Mouse (Mus musculus) CH12.LX (cell line): ENCODE measurements around the gene Gm27027. TPM values are rescaled to one million over a fixed set of nuclear protein-coding genes. Genes with fewer than 3 reads are reported as not detected.

ENCODE experiments used
- DNase-seq: peaks from one replicate; pipeline ENCODE4 v3.0.0-alpha.2; 2013; ENCODE audit errors: extremely low read depth
- H3K27ac ChIP-seq: 2 replicates; pipeline ENCODE4 v1.5.1; 2012; ENCODE audit warnings: low read depth, mild to moderate bottlenecking, control low read depth, moderate library complexity; ENCODE audit not compliant: insufficient read depth
- H3K27me3 ChIP-seq: replicated peaks from 2 replicates; pipeline ENCODE3; 2012; ENCODE audit warnings: inconsistent platforms
- H3K36me3 ChIP-seq, 2 experiments: replicated peaks in 1 of 2; 2 replicates each; pipeline versions ENCODE3 to v1.6.1; 2012; ENCODE audit warnings: inconsistent platforms in 1 of 2, low read length in 1 of 2, mild to moderate bottlenecking in 1 of 2, mixed read lengths in 1 of 2, moderate library complexity in 1 of 2; ENCODE audit not compliant: control insufficient read depth in 1 of 2, insufficient read depth in 1 of 2
- H3K4me1 ChIP-seq, 2 experiments: 2 replicates each; pipeline ENCODE4 v1.6.1; 2012; ENCODE audit warnings: inconsistent platforms in 1 of 2, moderate library complexity in 1 of 2; ENCODE audit not compliant: insufficient read depth in 2 of 2, control insufficient read depth in 1 of 2
- H3K4me2 ChIP-seq: 2 replicates; pipeline ENCODE4 v1.6.1; 2012; ENCODE audit warnings: low read depth, mild to moderate bottlenecking, control low read depth; ENCODE audit not compliant: poor library complexity, insufficient read depth, severe bottlenecking
- H3K4me3 ChIP-seq, 3 experiments: fragments of 150-350 bp in 1 of 3; sonication (generic) in 1 of 3; replicated peaks in 1 of 3; 2 replicates each; pipeline versions ENCODE3 to v1.5.1; 2011 to 2012; ENCODE audit warnings: low read depth in 2 of 3, low read length in 2 of 3, mild to moderate bottlenecking in 2 of 3, moderate library complexity in 2 of 3, control low read depth in 1 of 3, improper control_type of control experiment in 1 of 3, inconsistent platforms in 1 of 3, mixed read lengths in 1 of 3; ENCODE audit not compliant: poor library complexity in 1 of 3
- H3K79me2 ChIP-seq: replicated peaks from 2 replicates; pipeline ENCODE4 v1.6.1; 2012; ENCODE audit warnings: mild to moderate bottlenecking, moderate library complexity; ENCODE audit not compliant: control insufficient read depth, poor library complexity, insufficient read depth, severe bottlenecking; ENCODE audit errors: extremely low read depth
- H3K9ac ChIP-seq: 2 replicates; pipeline ENCODE4 v1.6.1; 2012; ENCODE audit warnings: low read depth, mild to moderate bottlenecking, control low read depth, moderate library complexity; ENCODE audit not compliant: insufficient read depth
- H3K9me3 ChIP-seq: replicated peaks from 2 replicates; pipeline ENCODE3; 2012; ENCODE audit warnings: low read length, inconsistent platforms, mixed read lengths
- BHLHE40 ChIP-seq: IDR thresholded peaks from 2 replicates; pipeline ENCODE4 v1.6.1; 2011; ENCODE audit warnings: mild to moderate bottlenecking, low read depth, low read length, improper control_type of control experiment
- CHD2 ChIP-seq: IDR thresholded peaks from 2 replicates; pipeline ENCODE4 v1.6.1; 2011; ENCODE audit warnings: low read length, improper control_type of control experiment
- E2F4 ChIP-seq: IDR thresholded peaks from 2 replicates; pipeline ENCODE4 v1.6.1; 2011; ENCODE audit warnings: low read depth, low read length, improper control_type of control experiment; ENCODE audit not compliant: insufficient replicate concordance
- ELF1 ChIP-seq: IDR thresholded peaks from 2 replicates; pipeline ENCODE4 v1.6.1; 2014; ENCODE audit warnings: low read depth, mild to moderate bottlenecking, inconsistent platforms, low read length, improper control_type of control experiment
- EP300 ChIP-seq: IDR thresholded peaks from 2 replicates; pipeline ENCODE4 v1.6.1; 2011; ENCODE audit warnings: low read length, improper control_type of control experiment
- ETS1 ChIP-seq: conservative IDR thresholded peaks from 2 replicates; pipeline ENCODE4 v1.6.1; 2012; ENCODE audit warnings: low read depth, mild to moderate bottlenecking, inconsistent platforms, low read length, improper control_type of control experiment, moderate library complexity
- GABPA ChIP-seq: IDR thresholded peaks from 2 replicates; pipeline ENCODE4 v1.6.1; 2012; ENCODE audit warnings: low read depth, low read length, improper control_type of control experiment, inconsistent platforms; ENCODE audit not compliant: insufficient replicate concordance
- HCFC1 ChIP-seq: IDR thresholded peaks from 2 replicates; pipeline ENCODE4 v1.6.1; 2012; ENCODE audit warnings: low read depth, mild to moderate bottlenecking, inconsistent platforms, low read length, improper control_type of control experiment
- IRF4 ChIP-seq: IDR thresholded peaks from 2 replicates; pipeline ENCODE4 v1.6.1; 2014; ENCODE audit warnings: low read depth, mild to moderate bottlenecking, inconsistent platforms, low read length, improper control_type of control experiment
- JUN ChIP-seq: IDR thresholded peaks from 2 replicates; pipeline ENCODE4 v1.6.1; 2011; ENCODE audit warnings: low read depth, mild to moderate bottlenecking, low read length, improper control_type of control experiment, moderate library complexity; ENCODE audit not compliant: insufficient read depth
- JUND ChIP-seq: conservative IDR thresholded peaks from 2 replicates; pipeline ENCODE4 v1.6.1; 2011; ENCODE audit warnings: low read depth, low read length, improper control_type of control experiment
- MAFK ChIP-seq: IDR thresholded peaks from 2 replicates; pipeline ENCODE4 v1.6.1; 2011; ENCODE audit warnings: low read length, improper control_type of control experiment; ENCODE audit not compliant: insufficient replicate concordance
- MEF2A ChIP-seq: IDR thresholded peaks from 2 replicates; pipeline ENCODE4 v1.6.1; 2014; ENCODE audit warnings: low read depth, mild to moderate bottlenecking, inconsistent platforms, low read length, improper control_type of control experiment, borderline replicate concordance
- MYC ChIP-seq: IDR thresholded peaks from 2 replicates; pipeline ENCODE4 v1.6.1; 2011; ENCODE audit warnings: low read depth, mild to moderate bottlenecking, improper control_type of control experiment, low read length
- NRF1 ChIP-seq: IDR thresholded peaks from 2 replicates; pipeline ENCODE4 v1.6.1; 2014; ENCODE audit warnings: low read depth, mild to moderate bottlenecking, inconsistent platforms, low read length, improper control_type of control experiment, moderate library complexity
- POLR2A ChIP-seq: IDR thresholded peaks from 2 replicates; pipeline ENCODE4 v1.6.1; 2011; ENCODE audit warnings: low read depth, mild to moderate bottlenecking, improper control_type of control experiment, low read length
- POLR2AphosphoS2 ChIP-seq: IDR thresholded peaks from 2 replicates; pipeline ENCODE4 v1.6.1; 2011; ENCODE audit warnings: low read depth, low read length, improper control_type of control experiment
- RAD21 ChIP-seq: IDR thresholded peaks from 2 replicates; pipeline ENCODE4 v1.6.1; 2011; ENCODE audit warnings: low read depth, mild to moderate bottlenecking, low read length, improper control_type of control experiment, moderate library complexity
- SIN3A ChIP-seq: IDR thresholded peaks from 2 replicates; pipeline ENCODE4 v1.6.1; 2012; ENCODE audit warnings: low read length, improper control_type of control experiment, inconsistent platforms
- TBP ChIP-seq: conservative IDR thresholded peaks from 2 replicates; pipeline ENCODE4 v1.6.1; 2011; ENCODE audit warnings: low read depth, low read length, improper control_type of control experiment
- TCF12 ChIP-seq: IDR thresholded peaks from 2 replicates; pipeline ENCODE4 v1.6.1; 2014; ENCODE audit warnings: low read depth, mild to moderate bottlenecking, inconsistent platforms, low read length, improper control_type of control experiment
- UBTF ChIP-seq: IDR thresholded peaks from 2 replicates; pipeline ENCODE4 v1.6.1; 2012; ENCODE audit warnings: low read depth, mild to moderate bottlenecking, inconsistent platforms, low read length, improper control_type of control experiment, moderate library complexity
- USF1 ChIP-seq: IDR thresholded peaks from 2 replicates; pipeline ENCODE4 v1.6.1; 2014; ENCODE audit warnings: low read depth, mild to moderate bottlenecking, inconsistent platforms, low read length, improper control_type of control experiment
- ZC3H11A ChIP-seq: IDR thresholded peaks from 2 replicates; pipeline ENCODE4 v1.6.1; 2012; ENCODE audit warnings: low read depth, mild to moderate bottlenecking, inconsistent platforms, low read length, improper control_type of control experiment
- ZKSCAN1 ChIP-seq: IDR thresholded peaks from 2 replicates; pipeline ENCODE4 v1.6.1; 2012; ENCODE audit warnings: low read depth, inconsistent platforms, low read length, improper control_type of control experiment, borderline replicate concordance
- ZMIZ1 ChIP-seq: IDR thresholded peaks from 2 replicates; pipeline ENCODE4 v1.6.1; 2012; ENCODE audit warnings: low read depth, mild to moderate bottlenecking, inconsistent platforms, low read length, improper control_type of control experiment
- ZNF384 ChIP-seq: IDR thresholded peaks from 2 replicates; pipeline ENCODE4 v1.6.1; 2012; ENCODE audit warnings: low read depth, low read length, improper control_type of control experiment, inconsistent platforms
- dilution Hi-C: fragments of 300-500 bp; cut with MboI; formaldehyde crosslinking; loops from 2 replicates; pipeline ENCODE4 v1.14.3; 2020; ENCODE audit warnings: low sequenced_read_pairs; ENCODE audit not compliant: extremely low pct_unique_long_range_greater_than_20kb, extremely low pct_ligation_motif_present
- in situ Hi-C: fragments of 300-500 bp; cut with MboI; formaldehyde crosslinking; loops from 3 replicates; pipeline ENCODE4 v1.14.3; 2019; ENCODE audit warnings: low sequenced_read_pairs, low pct_ligation_motif_present, low pct_unique_long_range_greater_than_20kb, mixed read lengths
- polyA plus RNA-seq: library from polyadenylated mRNA; unstranded; fragments of >175 nt; gene quantifications from 2 replicates; pipeline ENCODE4 v1.2.1, GENCODE M21; 2012; ENCODE audit warnings: low read depth; ENCODE audit not compliant: insufficient read length
- total RNA-seq, 2 experiments: library from RNA; depleted of rRNA; stranded (reverse); fragments of 300-350 nt in 1 of 2; fragments of >200 nt in 1 of 2; gene quantifications; 2 replicates each; pipeline ENCODE4 v1.2.3; 2012 to 2014

Gene Gm27027
- total and polyA plus RNA-seq, 3 experiments: not detected

- no peaks in the 10 kb centered on the region for H3K27me3 ChIP-seq
- H3K9me3 ChIP-seq: no peaks in the 10 kb centered on the region
- H3K36me3 ChIP-seq: no peaks in the 10 kb centered on the region
- no peak overlapping the region for H3K27ac ChIP-seq
- H3K79me2 ChIP-seq: no peaks in the 10 kb centered on the region
- peaks cover 0 to 6% of the 10 kb centered on the region in 2 experiments; a peak in 1 of 4 replicates for H3K4me1 ChIP-seq
- DNase-seq: no peak
- dilution Hi-C loops: no loop called here
- H3K4me2 ChIP-seq: no peak overlapping the region
- in situ Hi-C loops: loop anchor here (25.0 kb wide), 1 partner anchor 263 kb away; no protein-coding TSS in a partner anchor
- H3K4me3 ChIP-seq: no peak overlapping the region
- H3K9ac ChIP-seq: no peak overlapping the region
- TF ChIP-seq GABPA (no peak), TBP (no peak), MEF2A (no peak), ELF1 (no peak), JUN (no peak), USF1 (no peak), BHLHE40 (no peak), TCF12 (no peak), CHD2 (no peak), MAFK (no peak), ZKSCAN1 (no peak), SIN3A (no peak), IRF4 (no peak), ZMIZ1 (no peak), NRF1 (no peak)
These were observed 28.5 kb upstream of the Gm27027 start for GRCm38 (mm10) chr2:94024637-94025036.

GRCm38 (mm10) chr2:94010335-94011291, 14.5 kb upstream of the Gm27027 start, which contains the start of gene Alkbh3:
Gene Alkbh3, minus strand, starts transcription at chr2:94010807.
- Histone ChIP-seq H3K27me3 (no peaks in the 10 kb centered on the region), H3K79me2 (peaks cover 10% of the 10 kb centered on the region), H3K4me1 (peaks cover 3 to 21% of the 10 kb centered on the region in 2 experiments; a peak in 2 of 4 replicates), H3K4me3 (peak within 1 kb of the TSS; percentile 84 to 94 (median 88)), H3K36me3 (peaks cover 26 to 34% of the 10 kb centered on the region in 2 experiments), H3K4me2 (peak within 1 kb of the TSS; percentile 95), H3K27ac (no peak within 1 kb of the TSS), H3K9me3 (peaks cover 3% of the 10 kb centered on the region), H3K9ac (peak within 1 kb of the TSS; percentile 86)
- dilution Hi-C loops: no loop called here
- DNase-seq: peak; percentile 93
- in situ Hi-C loops: no loop called here
- TF ChIP-seq TBP (peak; percentile 81), JUND (no peak), RAD21 (no peak), ETS1 (no peak), NRF1 (no peak; the same call in 1 of the 2 replicates), ZNF384 (no peak), BHLHE40 (no peak), MEF2A (peak; percentile 75), UBTF (no peak), POLR2AphosphoS2 (no peak; the same call in 1 of the 2 replicates), EP300 (no peak), USF1 (no peak), POLR2A (peak; percentile 77; the same call in 1 of the 2 replicates), E2F4 (no peak), CHD2 (peak; percentile 56), MYC (no peak; the same call in 1 of the 2 replicates), SIN3A (peak; percentile 88), MAFK (no peak), ZC3H11A (no peak), HCFC1 (peak; percentile 94), IRF4 (peak; percentile 55; the same call in 1 of the 2 replicates), JUN (no peak), ZKSCAN1 (no peak), ELF1 (peak; percentile 94)
